Mouse (Mus musculus) stomach, embryonic 16.5 days (tissue): ENCODE measurements around the gene Ms4a5. TPM values are rescaled to one million over a fixed set of nuclear protein-coding genes. Genes with fewer than 3 reads are reported as not detected.
A peak's percentile ranks its signal among the peaks of the same experiment; 100 is the strongest.
"Not testable (repeated sequence)": the region's sequence is repeated elsewhere in the genome, so short reads cannot be mapped to it uniquely, and the experiment has no call there.

ENCODE experiments used
- ATAC-seq: fragments of 200-750 bp; cut with Nextera tagmentation; 2 replicates; pipeline ENCODE4 v1.8.0; 2017; ENCODE audit warnings: moderate number of reproducible peaks, moderate TSS enrichment; ENCODE audit not compliant: insufficient read depth, low FRiP score
- H3K27ac ChIP-seq: fragments of 300-500 bp; sonication (generic); 2 replicates; pipeline ENCODE4 v1.5.1; 2014; ENCODE audit warnings: low read length
- H3K27me3 ChIP-seq: fragments of 300-500 bp; sonication (generic); 2 replicates; pipeline ENCODE4 v1.6.1; 2014; ENCODE audit warnings: low read length, control low read depth, mixed read lengths; ENCODE audit not compliant: control insufficient read depth, insufficient read depth
- H3K36me3 ChIP-seq: fragments of 300-500 bp; sonication (generic); 2 replicates; pipeline ENCODE4 v1.6.1; 2014; ENCODE audit warnings: low read length; ENCODE audit not compliant: control insufficient read depth, insufficient read depth
- H3K4me1 ChIP-seq: fragments of 300-500 bp; sonication (generic); 2 replicates; pipeline ENCODE4 v1.6.1; 2014; ENCODE audit warnings: low read length, control low read depth, mixed read lengths; ENCODE audit not compliant: control insufficient read depth, insufficient read depth
- H3K4me2 ChIP-seq: fragments of 300-500 bp; sonication (generic); 2 replicates; pipeline ENCODE4 v1.6.1; 2014; ENCODE audit warnings: low read depth, low read length, mixed read lengths
- H3K4me3 ChIP-seq: fragments of 300-500 bp; sonication (generic); replicated peaks from 2 replicates; pipeline ENCODE4 v1.5.1; 2014; ENCODE audit warnings: mild to moderate bottlenecking, low read length
- H3K9ac ChIP-seq: fragments of 300-500 bp; sonication (generic); 2 replicates; pipeline ENCODE4 v1.6.1; 2014; ENCODE audit warnings: low read length
- H3K9me3 ChIP-seq: fragments of 300-500 bp; sonication (generic); replicated peaks from 2 replicates; pipeline ENCODE4 v1.6.1; 2016; ENCODE audit warnings: low read length, control low read depth; ENCODE audit not compliant: control insufficient read depth
- WGBS: fragments of 180-500 bp; shearing (Covaris S2); extraction: QIAGEN DNeasy Blood & Tissue Kit; methylation state at CpG from one replicate; pipeline ENCODE4 v1.1.7; 2014; 5-methylcytosine and 5-hydroxymethylcytosine counted together
- polyA plus RNA-seq: library from polyadenylated mRNA; unstranded; fragments of >200 nt; fragmentation: Nextera tagmentation; extraction: Ambion mirVana; gene quantifications from 2 replicates; pipeline ENCODE4 v1.2.1, GENCODE M21; 2015

Ms4a5 gene
- polyA plus RNA-seq, result not detected in 2 replicates

DNA sequence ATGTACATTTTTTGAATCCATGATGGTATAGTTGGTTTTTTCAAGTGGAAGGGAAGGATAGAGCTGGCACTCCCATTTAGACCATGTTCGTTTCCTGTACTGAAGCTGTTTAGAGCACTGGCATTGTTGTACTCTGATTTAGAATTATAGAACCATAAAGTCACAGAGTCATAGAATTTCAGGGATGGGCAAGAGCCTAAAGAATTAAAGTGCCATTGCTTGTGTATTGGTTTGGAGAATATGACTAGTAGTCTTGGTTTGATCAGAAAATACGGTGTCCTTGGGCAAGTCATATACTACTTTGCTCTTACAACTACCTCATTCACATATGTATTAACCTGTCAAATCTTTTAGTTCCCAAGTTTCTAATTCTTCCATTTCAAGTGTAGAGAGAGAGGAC is at the start of gene Ms4a5:
Gene Ms4a5 (minus strand): TSS at position 101 of the 400 bp plus-strand sequence.
- H3K27ac ChIP-seq, result no peak within 1 kb of the TSS
- H3K4me3 ChIP-seq, result no peak within 1 kb of the TSS
- WGBS, result 95% methylated on average over 2 of the region's 2 CpGs
- no peaks in the 10 kb centered on the region for H3K9me3 ChIP-seq
- no peak within 1 kb of the TSS for H3K9ac ChIP-seq
- ATAC-seq, result no peak
- H3K27me3 ChIP-seq, result no peaks in the 10 kb centered on the region
- no peaks in the 10 kb centered on the region for H3K36me3 ChIP-seq
- no peak within 1 kb of the TSS for H3K4me2 ChIP-seq
- H3K4me1 ChIP-seq, result no peaks in the 10 kb centered on the region

DNA sequence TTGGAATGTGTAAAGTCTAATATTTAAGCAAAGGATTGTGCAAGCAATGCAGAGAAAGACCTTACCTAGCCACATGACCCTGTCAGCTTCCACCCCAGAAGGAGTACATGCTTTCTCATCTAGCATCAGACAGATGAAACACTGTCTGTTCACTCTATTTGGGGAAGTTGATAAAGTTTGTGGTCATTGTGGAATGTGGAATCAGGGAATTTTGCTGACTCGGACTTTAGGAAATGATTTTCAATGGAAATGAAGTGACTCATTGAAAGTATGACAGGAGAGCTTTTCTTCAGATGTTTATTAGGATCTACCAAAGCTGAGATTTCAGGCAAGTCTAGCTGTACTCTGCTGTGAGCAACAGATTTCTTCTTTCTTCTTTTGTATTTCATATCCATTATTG is 37.5 kb upstream of the Ms4a5 start:
- Histone ChIP-seq H3K9ac (no peak overlapping the region), H3K4me3 (no peak overlapping the region), H3K4me1 (no peaks in the 10 kb centered on the region), H3K27ac (no peak overlapping the region), H3K36me3 (no peaks in the 10 kb centered on the region), H3K27me3 (no peaks in the 10 kb centered on the region), H3K9me3 (0 out of 2 replicates have a peak, but pooled peaks cover 3% of the 10 kb centered on the region), H3K4me2 (no peak overlapping the region)
- 81% methylated on average over 1 of the region's 1 CpGs for WGBS
- no peak for ATAC-seq

DNA sequence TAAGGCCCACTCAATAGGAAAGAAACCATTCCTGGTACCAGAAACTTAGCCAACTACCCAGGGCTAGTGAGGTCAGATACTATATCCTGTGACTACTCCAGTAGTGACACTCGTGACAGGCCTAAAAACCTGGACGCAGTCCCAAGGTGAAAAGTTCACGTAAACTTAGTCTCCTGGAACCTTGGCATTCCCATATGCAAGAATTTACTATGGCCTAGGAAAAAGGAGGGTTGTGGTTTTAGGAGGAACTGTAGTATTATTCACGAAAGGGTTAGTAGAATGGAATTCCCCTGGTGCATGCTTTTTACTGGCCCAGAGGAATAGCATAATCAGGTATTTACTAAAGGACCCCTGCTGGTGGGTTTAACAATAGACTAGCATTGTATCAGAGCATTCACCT is 33.1 kb upstream of the Ms4a5 start:
- H3K27me3 ChIP-seq, result no peaks in the 10 kb centered on the region
- H3K4me3 ChIP-seq, result no peak overlapping the region
- H3K9ac ChIP-seq, result no peak overlapping the region
- 0 out of 2 replicates have a peak, but pooled peaks cover 3% of the 10 kb centered on the region for H3K9me3 ChIP-seq
- no peak for ATAC-seq
- H3K4me1 ChIP-seq, result no peaks in the 10 kb centered on the region
- no peak overlapping the region for H3K4me2 ChIP-seq
- no peak overlapping the region for H3K27ac ChIP-seq
- WGBS, result 83% methylated on average over 4 of the region's 4 CpGs
- no peaks in the 10 kb centered on the region for H3K36me3 ChIP-seq

DNA sequence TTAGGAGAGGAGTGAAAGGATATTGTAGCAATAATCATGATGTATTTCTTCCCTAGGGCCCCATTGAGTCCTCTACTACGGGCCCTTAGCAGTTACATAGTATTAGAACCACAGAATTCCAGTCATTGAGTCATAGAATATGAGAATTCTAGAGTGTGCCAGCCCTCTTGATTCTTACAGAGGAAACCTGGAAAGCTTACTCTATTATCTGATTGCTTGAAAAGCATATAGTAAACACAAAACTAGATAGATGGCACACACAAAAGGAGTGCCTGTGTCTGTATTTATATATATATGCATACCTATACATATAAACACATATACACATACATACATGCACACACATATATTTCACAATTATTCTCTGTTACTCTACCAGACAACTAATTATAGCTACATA is 30.7 kb upstream of the Ms4a5 start, which contains the start of gene Ms4a14:
Gene Ms4a14 (minus strand): TSS at position 101 of the 400 bp plus-strand sequence.
- H3K4me2 ChIP-seq, result no peak within 1 kb of the TSS
- no peak within 1 kb of the TSS for H3K9ac ChIP-seq
- no peak for ATAC-seq
- 81% methylated on average over 1 of the region's 1 CpGs for WGBS
- no peaks in the 10 kb centered on the region for H3K4me1 ChIP-seq
- H3K27me3 ChIP-seq, result no peaks in the 10 kb centered on the region
- H3K9me3 ChIP-seq, result 0 out of 2 replicates have a peak, but pooled peaks cover 3% of the 10 kb centered on the region
- H3K4me3 ChIP-seq, result no peak within 1 kb of the TSS
- H3K27ac ChIP-seq, result no peak within 1 kb of the TSS
- H3K36me3 ChIP-seq, result no peaks in the 10 kb centered on the region

DNA sequence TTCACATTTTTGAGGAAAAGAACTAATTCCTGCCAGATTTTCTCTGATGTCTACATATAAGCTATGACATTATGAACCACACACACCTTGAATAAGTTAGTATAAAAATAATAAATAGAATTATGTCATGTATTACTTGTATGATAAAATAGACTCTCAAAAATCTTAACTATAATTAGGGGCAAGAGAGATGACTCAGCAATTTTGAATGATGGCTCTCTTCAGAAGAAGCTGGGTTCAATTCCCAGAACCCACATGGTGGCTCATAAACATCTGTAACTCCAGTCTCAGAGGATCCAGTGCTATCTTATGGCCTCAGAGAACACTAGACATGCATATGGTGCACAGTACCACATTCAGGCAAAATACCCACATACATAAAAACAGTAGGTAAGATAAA is 25.2 kb upstream of the Ms4a5 start:
- Histone ChIP-seq H3K27ac (no peak overlapping the region), H3K4me1 (no peaks in the 10 kb centered on the region), H3K9ac (no peak overlapping the region), H3K4me3 (no peak overlapping the region), H3K9me3 (no peaks in the 10 kb centered on the region), H3K4me2 (no peak overlapping the region), H3K36me3 (no peaks in the 10 kb centered on the region), H3K27me3 (no peaks in the 10 kb centered on the region)
- ATAC-seq, result no peak

DNA sequence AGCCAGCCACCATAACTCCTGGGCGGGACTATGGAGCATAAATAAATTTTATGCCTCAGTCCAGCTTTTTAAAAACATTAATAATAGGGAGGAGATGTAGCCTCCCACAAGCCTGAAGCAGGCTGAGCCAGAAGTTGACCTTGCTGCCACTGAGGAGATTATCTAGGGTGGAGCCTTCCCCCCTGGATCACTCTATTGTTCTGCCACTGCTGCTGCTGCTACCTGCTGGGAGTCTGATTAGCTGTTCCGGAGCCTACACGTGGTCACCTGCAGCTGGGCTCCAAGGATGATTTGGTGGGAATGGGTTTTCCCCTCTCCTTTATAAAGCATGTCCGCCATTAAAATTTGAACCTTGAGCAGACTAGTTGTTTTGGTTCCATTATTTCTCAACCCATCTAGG is 15.9 kb upstream of the Ms4a5 start:
- not testable (repeated sequence) for ATAC-seq, H3K4me3 ChIP-seq, H3K4me2 ChIP-seq, H3K4me1 ChIP-seq, H3K27ac ChIP-seq, H3K27me3 ChIP-seq, H3K36me3 ChIP-seq, H3K9me3 ChIP-seq, H3K9ac ChIP-seq
- WGBS, result 56% methylated on average over 4 of the region's 4 CpGs

DNA sequence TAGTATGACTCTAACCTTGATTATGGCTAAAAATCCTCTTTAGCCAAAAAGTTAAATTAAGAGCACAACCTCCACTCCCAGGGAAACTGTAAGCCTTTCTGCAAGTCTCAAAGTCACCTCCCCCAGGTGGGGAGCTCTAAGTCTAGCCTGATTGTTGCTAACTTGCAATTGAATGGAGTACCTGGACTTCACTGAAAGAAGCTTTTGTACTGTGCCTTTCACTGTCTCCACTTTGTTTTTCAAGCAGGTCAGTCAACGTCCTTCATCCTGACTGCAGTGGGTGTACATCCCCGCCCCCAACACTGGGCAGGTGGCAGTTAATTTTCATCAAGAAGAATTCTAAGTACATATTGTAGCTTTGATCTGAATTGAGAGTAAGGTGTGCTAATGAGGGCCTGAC is 15.3 kb upstream of the Ms4a5 start:
- no peak for ATAC-seq
- H3K4me3 ChIP-seq, result no peak overlapping the region

DNA sequence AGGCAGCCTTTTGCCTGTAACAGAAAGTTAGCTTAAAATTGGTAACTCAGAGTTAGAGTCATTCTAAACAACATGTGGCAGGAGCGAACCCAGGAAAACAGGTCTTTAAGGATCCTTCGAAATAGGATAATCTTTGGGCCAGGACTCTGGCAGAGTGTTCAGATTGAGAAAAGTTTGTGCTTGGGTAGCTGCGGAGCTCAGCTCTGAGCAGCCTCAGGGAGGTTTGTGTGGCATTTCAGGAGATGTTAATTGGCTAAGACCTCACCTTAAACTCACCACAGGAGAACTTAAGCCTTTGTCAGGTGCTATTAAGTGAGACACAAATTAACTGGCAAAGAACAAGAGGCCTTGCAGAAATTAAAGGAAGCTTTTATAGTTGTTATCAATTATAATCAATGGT is 9.9 kb upstream of the Ms4a5 start:
- H3K9ac ChIP-seq, H3K4me1 ChIP-seq, ATAC-seq, H3K27me3 ChIP-seq, H3K9me3 ChIP-seq, H3K36me3 ChIP-seq, H3K27ac ChIP-seq: not testable (repeated sequence)
- WGBS, result 10% methylated on average over 3 of the region's 3 CpGs
- Histone ChIP-seq H3K4me3 (0 out of 2 replicates have a peak overlapping the region, but pooled peaks have one; percentile 14), H3K4me2 (peak overlapping the region; percentile 59)

More for the DNA sequence above, 15.3 kb upstream of the Ms4a5 start:
- Histone ChIP-seq H3K4me1 (no peaks in the 10 kb centered on the region), H3K36me3 (no peaks in the 10 kb centered on the region), H3K9me3 (no peaks in the 10 kb centered on the region), H3K9ac (no peak overlapping the region), H3K4me2 (no peak overlapping the region), H3K27me3 (no peaks in the 10 kb centered on the region), H3K27ac (no peak overlapping the region)
- 61% methylated on average over 2 of the region's 2 CpGs for WGBS

DNA sequence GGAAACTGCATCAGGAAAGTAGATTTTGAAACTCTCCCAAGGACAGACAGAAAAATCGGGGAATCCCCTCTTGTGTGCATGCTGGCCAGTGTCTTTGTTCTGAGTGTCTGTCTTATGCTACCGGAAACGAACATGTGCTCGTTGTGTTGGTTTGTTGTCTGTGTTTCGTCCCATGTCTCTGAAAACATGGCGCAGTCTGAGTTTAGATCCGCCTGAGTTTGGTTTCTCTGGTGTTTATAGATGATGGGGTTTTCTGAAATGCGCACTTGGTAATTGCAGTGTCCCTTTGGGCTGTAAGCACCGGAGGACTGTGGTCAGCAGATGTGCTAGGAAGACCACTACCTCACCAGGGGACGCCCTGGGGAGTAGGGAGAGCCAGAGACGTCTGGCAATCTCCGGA is 9.3 kb upstream of the Ms4a5 start:
- Histone ChIP-seq H3K4me1 (no peaks in the 10 kb centered on the region), H3K27ac (peak overlapping the region; percentile 73), H3K9me3 (no peaks in the 10 kb centered on the region), H3K4me3 (peak overlapping the region; percentile 50), H3K36me3 (no peaks in the 10 kb centered on the region), H3K9ac (peak overlapping the region; percentile 61), H3K4me2 (peak overlapping the region; percentile 59), H3K27me3 (no peaks in the 10 kb centered on the region)
- no peak for ATAC-seq
- 2% methylated on average over 12 of the region's 12 CpGs for WGBS

DNA sequence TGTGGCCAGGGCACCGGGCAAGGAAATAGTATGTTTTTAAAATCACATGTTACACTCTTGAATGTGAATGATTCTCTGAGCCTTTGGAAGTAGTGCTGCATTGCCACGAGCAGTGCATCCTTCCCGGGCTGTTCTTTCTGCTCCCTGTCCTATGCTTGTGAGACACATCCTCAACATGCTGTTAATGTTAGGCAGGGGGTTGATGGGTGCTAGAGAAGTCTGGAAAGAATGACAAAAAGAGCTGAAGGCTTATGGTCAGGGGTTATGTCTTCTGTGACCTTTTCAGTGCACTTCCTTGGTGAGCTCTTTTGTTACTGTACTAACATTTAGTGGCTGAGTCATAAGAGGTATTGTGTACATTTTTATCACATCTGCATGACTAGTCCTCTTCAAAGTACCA is 3.5 kb downstream of the Ms4a5 start:
- Histone ChIP-seq H3K4me1 (0 out of 2 replicates have a peak, but pooled peaks cover 3% of the 10 kb centered on the region), H3K9ac (no peak overlapping the region), H3K4me2 (no peak overlapping the region), H3K36me3 (no peaks in the 10 kb centered on the region), H3K27ac (no peak overlapping the region), H3K27me3 (no peaks in the 10 kb centered on the region), H3K4me3 (no peak overlapping the region), H3K9me3 (no peaks in the 10 kb centered on the region)
- 73% methylated on average over 3 of the region's 3 CpGs for WGBS
- ATAC-seq, result no peak
